Comparison of ENCODE assay signal across 11 mouse cellular contexts in the genomic region with DNA sequence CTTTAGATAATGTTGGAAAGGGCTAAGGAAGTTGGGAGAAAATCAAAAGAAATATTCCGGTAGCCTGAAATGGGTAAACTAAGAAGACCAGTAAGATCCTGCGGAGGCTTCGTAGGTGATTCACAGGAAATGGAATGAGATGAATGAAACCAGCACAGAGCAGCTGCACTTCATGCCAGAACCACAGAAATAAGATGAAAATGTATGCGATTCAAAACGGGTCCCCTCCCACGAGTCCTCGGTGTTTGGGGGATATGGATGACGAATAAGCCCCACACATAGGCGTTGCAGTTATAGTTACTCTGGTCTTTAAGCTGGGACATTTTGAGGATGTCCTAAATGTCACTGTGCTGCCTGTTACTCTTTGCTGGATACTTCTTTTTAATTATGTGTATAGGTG.
"Had no signal": no experiment of that assay in that cellular context is flagged by ENCODE, and none has a peak within 500 bp of the region (broad histone marks: within the 10 kb centered on the region; RNA-seq: fewer than 3 reads in every experiment).

No protein-coding gene starts in this region.

- DNase-seq: lung, adult 18-20 months; lung, embryonic 14.5 days; lung, postnatal 10 days; lung, postnatal 4 days; midbrain, embryonic 14.5 days; retina, postnatal 1 day; right cerebral cortex, postnatal 14 days; spleen, adult 18-20 months; thymus, adult 18-20 months; thymus, postnatal 25 days had no signal

- ATAC-seq: midbrain, embryonic 16.5 days had no signal
